Mouse (Mus musculus): ENCODE data around the gene Ryr1.

- no peak for TF ChIP-seq CTCF (IDR thresholded peaks at IDR 0.05; ENCODE audit: low read depth)
- TF ChIP-seq EP300 (IDR thresholded peaks at IDR 0.05; ENCODE audit: low read depth) = no peak
These were observed 161.5 kb downstream of the Ryr1 start for GRCm38 (mm10) chr7:28963399-28963923.
